Mouse (Mus musculus): ENCODE measurements around the gene Ccdc9b.
A peak's percentile ranks its signal among the peaks of the same experiment; 100 is the strongest.

The Ccdc9b gene

GRCm38 (mm10) chr2:118761906-118762783 lies at the start of gene Ccdc9b:
Gene Ccdc9b, minus strand, starts transcription at chr2:118762661.
- peak; percentile 91 for DNase-seq (ENCODE audit: low read depth, low spot score)

GRCm38 (mm10) chr2:118810861-118811260 lies 48.4 kb upstream of the Ccdc9b start:
- no peak for DNase-seq (ENCODE audit: low read depth, low spot score)

- DNase-seq (ENCODE audit: low read depth, low spot score): peak; percentile 52
Measured at GRCm38 (mm10) chr2:118806860-118807259, 44.4 kb upstream of the Ccdc9b start.

GRCm38 (mm10) chr2:118805756-118806155 lies 43.3 kb upstream of the Ccdc9b start:
- no peak for DNase-seq (ENCODE audit: low read depth, low spot score)

- no peak for DNase-seq (ENCODE audit: low read depth, low spot score)
Measured at GRCm38 (mm10) chr2:118805137-118805536, 42.7 kb upstream of the Ccdc9b start.

DNA sequence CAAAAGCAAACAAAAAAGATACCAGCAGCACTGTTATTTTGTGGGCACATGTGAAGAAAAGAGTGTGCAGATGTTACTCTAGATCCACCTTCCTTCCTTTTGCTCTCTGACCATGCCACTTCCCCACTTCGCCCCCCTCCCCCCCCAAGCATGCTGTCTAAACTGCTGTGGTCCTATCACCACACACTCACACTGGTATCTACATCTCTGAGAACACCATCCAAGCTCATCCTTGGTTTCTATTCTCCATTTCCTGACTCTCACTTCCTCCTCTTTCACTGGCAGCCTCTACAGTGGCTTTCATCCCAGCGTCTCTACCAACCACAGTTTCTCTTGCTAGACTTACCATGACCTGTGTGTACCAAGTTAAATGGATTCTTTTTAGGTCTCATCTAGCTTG lies 42.0 kb upstream of the Ccdc9b start:
- DNase-seq (ENCODE audit: low read depth, low spot score): no peak

DNA sequence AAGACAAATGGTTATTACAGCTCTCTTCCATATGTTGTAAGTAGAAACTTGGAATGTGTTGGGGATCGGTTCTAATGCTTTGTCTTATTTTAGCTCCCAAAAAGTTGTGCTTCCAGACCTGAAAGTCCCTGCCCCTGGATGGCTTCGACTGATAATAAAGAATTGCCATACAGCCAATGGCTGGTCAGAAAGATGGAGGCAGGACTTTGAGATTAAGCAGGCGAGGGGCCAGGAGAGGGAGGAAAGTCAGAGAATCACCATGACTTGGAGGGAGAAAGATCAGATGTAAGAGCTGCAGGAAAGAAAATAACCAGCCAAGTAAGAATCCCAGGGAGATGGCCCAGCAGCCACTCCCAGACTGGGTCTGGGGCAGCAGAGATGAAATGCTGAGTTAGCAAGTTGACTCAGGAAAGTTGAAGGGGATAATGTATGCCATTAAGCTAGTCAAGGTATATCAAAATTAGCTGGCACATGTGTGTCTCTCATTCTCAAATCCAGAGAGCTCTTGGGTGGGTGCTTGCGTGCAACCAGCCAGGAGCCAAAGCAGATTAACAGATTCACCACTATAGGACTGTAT lies 40.2 kb upstream of the Ccdc9b start:
- DNase-seq (ENCODE audit: low read depth, low spot score): no peak

GRCm38 (mm10) chr2:118793636-118794035 lies 31.2 kb upstream of the Ccdc9b start:
- DNase-seq (ENCODE audit: low read depth, low spot score): no peak

- peak; percentile 54 for DNase-seq (ENCODE audit: low read depth, low spot score)
Measured at GRCm38 (mm10) chr2:118792259-118792613, 29.8 kb upstream of the Ccdc9b start.

GRCm38 (mm10) chr2:118791591-118792258 lies 29.3 kb upstream of the Ccdc9b start:
- DNase-seq (ENCODE audit: low read depth, low spot score): no peak

DNA sequence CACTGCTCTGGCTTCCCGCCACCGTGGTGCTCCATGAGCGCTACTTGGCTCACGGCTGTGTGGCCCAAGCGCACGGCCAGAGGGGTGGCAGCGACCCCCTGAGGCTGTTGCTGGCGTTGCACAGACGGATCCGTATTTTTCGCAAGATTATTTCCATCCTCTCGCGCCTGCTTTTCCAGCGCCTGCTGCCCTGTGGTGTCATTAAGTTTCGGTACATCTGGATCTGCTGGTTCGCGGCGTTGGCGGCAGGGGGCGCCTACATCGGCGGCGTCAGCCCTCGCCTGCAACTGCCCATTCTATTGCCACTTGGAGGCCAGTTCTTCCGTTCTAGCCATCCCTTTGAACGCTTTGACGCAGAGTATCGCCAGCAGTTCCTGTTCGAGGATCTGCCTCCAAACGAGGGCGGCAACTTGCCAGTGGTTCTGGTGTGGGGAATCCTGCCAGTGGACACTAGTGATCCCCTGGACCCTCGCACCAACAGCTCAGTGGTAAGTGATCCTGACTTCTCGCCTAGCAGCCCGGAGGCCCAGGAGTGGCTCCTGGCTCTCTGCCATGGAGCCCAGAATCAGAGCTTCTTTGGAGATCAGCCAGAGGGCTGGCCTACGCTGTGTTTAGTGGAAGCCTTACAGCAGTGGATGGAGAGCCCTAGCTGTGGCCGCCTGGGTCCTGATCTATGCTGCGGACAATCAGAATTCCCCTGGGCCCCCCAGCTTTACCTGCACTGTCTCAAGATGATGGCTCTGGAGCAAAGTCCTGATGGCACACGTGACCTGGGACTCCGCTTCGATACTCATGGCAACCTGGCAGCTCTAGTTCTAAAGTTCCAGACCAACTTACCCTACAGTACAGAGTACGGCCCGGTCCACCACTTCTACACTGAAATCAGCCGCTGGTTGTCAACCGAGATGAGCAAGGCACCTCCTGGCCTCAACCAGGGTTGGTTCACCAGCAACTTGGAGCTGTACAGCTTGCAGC lies 28.4 kb upstream of the Ccdc9b start:
- peak; percentile 39 for DNase-seq (ENCODE audit: low read depth, low spot score)

- no peak for DNase-seq (ENCODE audit: low read depth, low spot score)
Measured at GRCm38 (mm10) chr2:118790221-118790550, 27.7 kb upstream of the Ccdc9b start.

- DNase-seq (ENCODE audit: low read depth, low spot score): peak; percentile 54
Measured at GRCm38 (mm10) chr2:118789501-118789900, 27.0 kb upstream of the Ccdc9b start.

DNA sequence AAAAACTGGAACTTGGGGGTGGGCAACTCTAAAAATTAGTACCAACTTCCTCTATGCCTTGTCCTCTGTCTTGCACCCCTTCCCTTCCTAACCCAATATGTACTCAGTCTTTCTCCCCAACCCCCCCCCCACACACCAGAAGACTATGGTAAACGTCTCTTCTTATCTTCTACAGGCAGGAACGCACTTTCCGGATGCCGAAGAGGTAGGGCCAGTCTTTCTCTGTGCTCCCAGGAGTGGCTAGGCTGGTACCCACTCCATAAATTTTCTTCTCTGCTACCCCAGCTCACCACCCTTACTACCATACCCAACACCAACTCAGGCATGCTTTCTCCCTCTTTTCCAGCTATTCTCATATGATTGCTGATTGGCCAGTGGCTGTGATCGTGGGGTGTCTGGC lies 24.1 kb upstream of the Ccdc9b start:
- DNase-seq (ENCODE audit: low read depth, low spot score): no peak

DNA sequence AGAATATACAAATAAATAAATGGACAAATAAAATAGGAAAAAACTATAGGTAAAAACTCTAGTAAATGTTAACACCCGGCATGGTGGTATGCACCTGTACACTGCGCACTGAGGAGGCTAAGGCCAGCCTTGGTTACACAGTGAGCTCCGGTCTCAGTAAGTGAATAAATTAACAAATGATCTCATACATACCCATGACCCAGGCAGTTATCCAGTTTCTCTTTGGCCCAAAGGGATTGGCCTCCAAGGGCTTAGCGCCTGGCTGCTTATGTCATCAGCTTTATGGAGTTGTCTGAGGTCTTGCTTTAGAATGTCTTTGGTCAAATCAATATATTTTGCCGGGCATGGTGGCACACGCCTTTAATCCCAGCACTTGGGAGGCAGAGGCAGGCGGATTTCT lies 21.2 kb upstream of the Ccdc9b start:
- DNase-seq (ENCODE audit: low read depth, low spot score): no peak

GRCm38 (mm10) chr2:118783093-118783492 lies 20.6 kb upstream of the Ccdc9b start:
- DNase-seq (ENCODE audit: low read depth, low spot score): no peak

DNA sequence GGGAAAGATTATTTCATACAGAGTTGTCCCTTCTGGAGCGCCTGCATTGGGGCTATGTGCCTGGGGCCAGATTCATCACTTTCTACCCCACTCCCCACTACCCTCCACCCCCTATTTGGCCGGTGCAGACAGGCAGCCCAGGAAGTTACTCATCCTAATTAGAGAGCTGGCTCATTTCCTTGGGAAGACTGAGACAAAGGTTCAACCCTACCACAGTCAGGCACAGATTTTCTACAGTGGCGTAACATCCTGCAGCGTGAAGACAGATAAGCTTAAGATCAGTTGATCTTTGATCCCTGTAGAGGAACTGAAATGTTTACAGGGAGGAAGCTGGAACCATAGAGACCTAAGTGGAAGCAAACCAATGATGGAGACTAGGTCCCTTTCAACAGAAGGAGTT lies 19.8 kb upstream of the Ccdc9b start:
- DNase-seq (ENCODE audit: low read depth, low spot score): no peak

GRCm38 (mm10) chr2:118781115-118781514 lies 18.7 kb upstream of the Ccdc9b start:
- no peak for DNase-seq (ENCODE audit: low read depth, low spot score)

DNA sequence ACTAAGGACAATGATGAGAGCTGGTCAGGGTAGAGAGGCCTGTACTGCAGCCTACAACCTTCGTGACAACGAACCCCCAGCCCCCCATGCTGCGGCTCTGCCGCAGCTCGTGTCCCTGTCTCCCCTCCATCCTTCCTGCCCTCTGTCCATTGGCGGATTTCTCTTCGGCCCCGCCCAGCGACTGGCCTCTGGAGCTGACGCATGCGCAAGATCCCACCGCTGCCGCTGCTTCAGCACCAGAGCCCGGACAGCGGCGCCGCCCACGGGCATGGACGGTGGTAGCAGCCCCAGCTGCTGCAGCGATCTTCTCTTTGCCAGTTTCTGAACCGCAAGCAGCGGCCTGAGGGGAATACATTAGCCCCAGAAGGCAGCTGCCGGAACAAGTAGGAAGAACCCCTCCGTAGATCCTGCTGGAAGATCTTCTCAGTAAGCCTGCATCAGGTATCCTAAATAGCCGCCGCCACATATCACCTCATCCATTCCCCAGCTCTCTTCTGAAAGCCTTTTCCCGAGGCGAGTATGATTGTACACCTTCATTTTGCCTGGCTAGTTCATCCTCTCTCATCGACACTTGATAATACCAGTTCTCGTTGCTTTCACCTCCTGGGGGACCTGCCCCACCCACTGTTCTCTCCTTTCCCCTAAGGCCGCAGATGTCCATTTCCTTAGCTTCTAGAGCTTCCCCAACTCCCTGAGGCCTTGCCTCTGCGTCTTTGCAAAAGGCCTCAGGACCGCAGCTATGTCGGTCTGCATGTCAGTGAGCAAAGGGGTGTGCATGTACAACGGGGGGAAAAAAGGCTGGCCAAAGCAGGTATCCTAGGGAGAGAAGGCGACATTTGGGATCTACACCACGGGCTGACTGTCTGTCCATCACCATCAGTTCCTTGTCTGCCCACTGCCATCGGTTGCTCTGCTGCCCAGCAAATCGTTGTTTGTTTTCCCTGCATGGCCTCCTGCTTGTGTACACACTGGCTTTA lies 17.3 kb upstream of the Ccdc9b start, which contains the start of gene Disp2:
Gene Disp2 (plus strand): TSS at position 216 of the 977 bp plus-strand sequence.
- DNase-seq (ENCODE audit: low read depth, low spot score): peak; percentile 83

GRCm38 (mm10) chr2:118779065-118779464 lies 16.6 kb upstream of the Ccdc9b start:
- no peak for DNase-seq (ENCODE audit: low read depth, low spot score)

All from skeletal muscle tissue, adult 2 months (tissue).